Mouse (Mus musculus) heart, embryonic 12.5 days (tissue): Measurements from ENCODE around the gene Ptprg. TPM values are rescaled to one million over a fixed set of nuclear protein-coding genes. Genes with fewer than 3 reads are reported as not detected.

Experiments
- ATAC-seq: fragments of 200-750 bp; cut with Nextera tagmentation; 2 replicates; pipeline ENCODE4 v1.8.0; 2017; ENCODE audit warnings: moderate TSS enrichment, moderate library complexity; ENCODE audit not compliant: insufficient number of reproducible peaks, low FRiP score
- H3K27ac ChIP-seq: fragments of 300-500 bp; sonication (generic); 2 replicates; pipeline ENCODE4 v1.5.1; 2016; ENCODE audit warnings: mild to moderate bottlenecking, moderate library complexity; ENCODE audit not compliant: poor library complexity, severe bottlenecking
- H3K27me3 ChIP-seq: fragments of 300-500 bp; sonication (generic); replicated peaks from 2 replicates; pipeline ENCODE4 v1.6.1; 2016; ENCODE audit warnings: mild to moderate bottlenecking, moderate library complexity
- H3K36me3 ChIP-seq: fragments of 300-500 bp; sonication (generic); 2 replicates; pipeline ENCODE4 v1.6.1; 2016; ENCODE audit warnings: mild to moderate bottlenecking, moderate library complexity
- H3K4me1 ChIP-seq: fragments of 300-500 bp; sonication (generic); replicated peaks from 2 replicates; pipeline ENCODE4 v1.6.1; 2016; ENCODE audit warnings: mild to moderate bottlenecking
- H3K4me2 ChIP-seq: fragments of 300-500 bp; sonication (generic); 2 replicates; pipeline ENCODE4 v1.6.1; 2016; ENCODE audit warnings: mild to moderate bottlenecking, moderate library complexity
- H3K4me3 ChIP-seq: fragments of 300-500 bp; sonication (generic); 2 replicates; pipeline ENCODE4 v1.5.1; 2016; ENCODE audit warnings: mild to moderate bottlenecking
- H3K9ac ChIP-seq: fragments of 300-500 bp; sonication (generic); 2 replicates; pipeline ENCODE4 v1.6.1; 2016; ENCODE audit warnings: mild to moderate bottlenecking, moderate library complexity
- H3K9me3 ChIP-seq: fragments of 300-500 bp; sonication (generic); replicated peaks from 2 replicates; pipeline ENCODE4 v1.6.1; 2016; ENCODE audit warnings: mild to moderate bottlenecking, moderate library complexity
- WGBS: fragments of 180-500 bp; shearing (Covaris S2); methylation state at CpG from one replicate; pipeline ENCODE4 v1.1.7; 2016; 5-methylcytosine and 5-hydroxymethylcytosine counted together
- polyA plus RNA-seq: library from polyadenylated mRNA; unstranded; fragments of >200 nt; fragmentation: Nextera tagmentation; extraction: Ambion mirVana; gene quantifications from 2 replicates; pipeline ENCODE4 v1.2.1, GENCODE M21; 2016

The Ptprg gene
- polyA plus RNA-seq, 1 experiment from 2014 or later, result 17.8 TPM

GRCm38 (mm10) chr14:11684104-11684503 lies 130.8 kb downstream of the Ptprg start:
- no peaks in the 10 kb centered on the region for H3K27me3 ChIP-seq
- H3K4me2 ChIP-seq, result no peak overlapping the region
- H3K4me1 ChIP-seq, result peaks cover 64% of the 10 kb centered on the region
- 57% methylated on average over 2 of the region's 2 CpGs for WGBS
- H3K9me3 ChIP-seq, result no peaks in the 10 kb centered on the region
- H3K9ac ChIP-seq, result no peak overlapping the region
- no peaks in the 10 kb centered on the region for H3K36me3 ChIP-seq
- H3K4me3 ChIP-seq, result no peak overlapping the region
- H3K27ac ChIP-seq, result no peak overlapping the region
- ATAC-seq, result no peak

- WGBS, result 21% methylated on average over 1 of the region's 1 CpGs
- ATAC-seq, result no peak
- 0 out of 2 replicates have a peak overlapping the region, but pooled peaks have one; percentile 16 for H3K4me2 ChIP-seq
- H3K9ac ChIP-seq, result no peak overlapping the region
- H3K36me3 ChIP-seq, result no peaks in the 10 kb centered on the region
- peak overlapping the region; percentile 51; the same call in 1 of the 2 replicates for H3K27ac ChIP-seq
- H3K4me1 ChIP-seq, result peaks cover 41% of the 10 kb centered on the region
- no peak overlapping the region for H3K4me3 ChIP-seq
- no peaks in the 10 kb centered on the region for H3K27me3 ChIP-seq
- no peaks in the 10 kb centered on the region for H3K9me3 ChIP-seq
Measured at GRCm38 (mm10) chr14:11687541-11687940, 134.2 kb downstream of the Ptprg start.

GRCm38 (mm10) chr14:11688142-11688541 lies 134.8 kb downstream of the Ptprg start:
- 60% methylated on average over 6 of the region's 6 CpGs for WGBS

GRCm38 (mm10) chr14:11690066-11690465 lies 136.7 kb downstream of the Ptprg start:
- 87% methylated on average over 1 of the region's 1 CpGs for WGBS

More at GRCm38 (mm10) chr14:11688142-11688541, 134.8 kb downstream of the Ptprg start:
- H3K27me3 ChIP-seq, result no peaks in the 10 kb centered on the region
- H3K4me3 ChIP-seq, result no peak overlapping the region
- H3K4me2 ChIP-seq, result no peak overlapping the region
- H3K27ac ChIP-seq, result peak overlapping the region; percentile 51; the same call in 1 of the 2 replicates
- no peak overlapping the region for H3K9ac ChIP-seq
- H3K36me3 ChIP-seq, result no peaks in the 10 kb centered on the region
- H3K4me1 ChIP-seq, result peaks cover 35% of the 10 kb centered on the region
- no peak for ATAC-seq
- no peaks in the 10 kb centered on the region for H3K9me3 ChIP-seq

GRCm38 (mm10) chr14:11691531-11691930 lies 138.2 kb downstream of the Ptprg start:
- no peak overlapping the region for H3K4me2 ChIP-seq
- H3K36me3 ChIP-seq, result no peaks in the 10 kb centered on the region
- no peak overlapping the region for H3K9ac ChIP-seq
- H3K4me1 ChIP-seq, result peaks cover 23% of the 10 kb centered on the region
- 84% methylated on average over 3 of the region's 3 CpGs for WGBS
- no peak overlapping the region for H3K27ac ChIP-seq
- H3K9me3 ChIP-seq, result no peaks in the 10 kb centered on the region
- H3K4me3 ChIP-seq, result no peak overlapping the region
- H3K27me3 ChIP-seq, result no peaks in the 10 kb centered on the region
- ATAC-seq, result no peak

More at GRCm38 (mm10) chr14:11690066-11690465, 136.7 kb downstream of the Ptprg start:
- ATAC-seq, result no peak
- H3K27ac ChIP-seq, result no peak overlapping the region
- H3K9me3 ChIP-seq, result no peaks in the 10 kb centered on the region
- H3K4me2 ChIP-seq, result no peak overlapping the region
- H3K27me3 ChIP-seq, result no peaks in the 10 kb centered on the region
- H3K4me3 ChIP-seq, result no peak overlapping the region
- no peaks in the 10 kb centered on the region for H3K36me3 ChIP-seq
- no peak overlapping the region for H3K9ac ChIP-seq
- peaks cover 23% of the 10 kb centered on the region for H3K4me1 ChIP-seq

GRCm38 (mm10) chr14:11698880-11699279 lies 145.5 kb downstream of the Ptprg start:
- Histone ChIP-seq H3K27ac (no peak overlapping the region), H3K4me1 (peaks cover 42% of the 10 kb centered on the region), H3K9ac (no peak overlapping the region), H3K36me3 (no peaks in the 10 kb centered on the region), H3K4me3 (no peak overlapping the region), H3K4me2 (no peak overlapping the region), H3K27me3 (no peaks in the 10 kb centered on the region), H3K9me3 (no peaks in the 10 kb centered on the region)
- 64% methylated on average over 4 of the region's 4 CpGs for WGBS
- ATAC-seq, result no peak

- no peaks in the 10 kb centered on the region for H3K9me3 ChIP-seq
- WGBS, result 96% methylated on average over 2 of the region's 2 CpGs
- H3K27me3 ChIP-seq, result no peaks in the 10 kb centered on the region
- no peaks in the 10 kb centered on the region for H3K36me3 ChIP-seq
- H3K27ac ChIP-seq, result no peak overlapping the region
- no peak overlapping the region for H3K4me3 ChIP-seq
- no peak overlapping the region for H3K9ac ChIP-seq
- H3K4me1 ChIP-seq, result peaks cover 43% of the 10 kb centered on the region
- H3K4me2 ChIP-seq, result no peak overlapping the region
- ATAC-seq, result no peak
Measured at GRCm38 (mm10) chr14:11699654-11700053, 146.3 kb downstream of the Ptprg start.

GRCm38 (mm10) chr14:11701516-11702249 lies 148.4 kb downstream of the Ptprg start:
- WGBS, result 70% methylated on average over 9 of the region's 9 CpGs
- Histone ChIP-seq H3K9ac (no peak overlapping the region), H3K4me1 (peaks cover 52% of the 10 kb centered on the region), H3K9me3 (no peaks in the 10 kb centered on the region), H3K4me2 (no peak overlapping the region), H3K27ac (no peak overlapping the region), H3K36me3 (no peaks in the 10 kb centered on the region), H3K27me3 (no peaks in the 10 kb centered on the region), H3K4me3 (no peak overlapping the region)
- no peak for ATAC-seq

- 47% methylated on average over 11 of the region's 11 CpGs for WGBS
- no peak overlapping the region for H3K9ac ChIP-seq
- ATAC-seq, result no peak
Measured at GRCm38 (mm10) chr14:11702770-11703477, 149.6 kb downstream of the Ptprg start.

GRCm38 (mm10) chr14:11704871-11705270 lies 151.5 kb downstream of the Ptprg start:
- Histone ChIP-seq H3K9me3 (no peaks in the 10 kb centered on the region), H3K9ac (no peak overlapping the region), H3K27me3 (no peaks in the 10 kb centered on the region), H3K36me3 (no peaks in the 10 kb centered on the region), H3K4me3 (no peak overlapping the region), H3K4me2 (no peak overlapping the region), H3K27ac (no peak overlapping the region), H3K4me1 (peaks cover 42% of the 10 kb centered on the region)
- 17% methylated on average over 2 of the region's 2 CpGs for WGBS
- no peak for ATAC-seq

More at GRCm38 (mm10) chr14:11702770-11703477, 149.6 kb downstream of the Ptprg start:
- peaks cover 52% of the 10 kb centered on the region for H3K4me1 ChIP-seq
- no peaks in the 10 kb centered on the region for H3K36me3 ChIP-seq
- no peak overlapping the region for H3K27ac ChIP-seq
- H3K4me2 ChIP-seq, result peak overlapping the region; percentile 16; the same call in 1 of the 2 replicates
- no peaks in the 10 kb centered on the region for H3K9me3 ChIP-seq
- no peak overlapping the region for H3K4me3 ChIP-seq
- no peaks in the 10 kb centered on the region for H3K27me3 ChIP-seq

GRCm38 (mm10) chr14:11709352-11709751 lies 156.0 kb downstream of the Ptprg start:
- Histone ChIP-seq H3K4me2 (no peak overlapping the region), H3K27ac (no peak overlapping the region), H3K4me1 (peaks cover 24% of the 10 kb centered on the region), H3K9ac (no peak overlapping the region), H3K4me3 (no peak overlapping the region), H3K36me3 (no peaks in the 10 kb centered on the region), H3K9me3 (0 out of 2 replicates have a peak, but pooled peaks cover 3% of the 10 kb centered on the region), H3K27me3 (no peaks in the 10 kb centered on the region)
- WGBS, result 87% methylated on average over 2 of the region's 2 CpGs
- ATAC-seq, result no peak
